Comparison of ENCODE assay signal across 8 mouse cellular contexts in the genomic region with DNA sequence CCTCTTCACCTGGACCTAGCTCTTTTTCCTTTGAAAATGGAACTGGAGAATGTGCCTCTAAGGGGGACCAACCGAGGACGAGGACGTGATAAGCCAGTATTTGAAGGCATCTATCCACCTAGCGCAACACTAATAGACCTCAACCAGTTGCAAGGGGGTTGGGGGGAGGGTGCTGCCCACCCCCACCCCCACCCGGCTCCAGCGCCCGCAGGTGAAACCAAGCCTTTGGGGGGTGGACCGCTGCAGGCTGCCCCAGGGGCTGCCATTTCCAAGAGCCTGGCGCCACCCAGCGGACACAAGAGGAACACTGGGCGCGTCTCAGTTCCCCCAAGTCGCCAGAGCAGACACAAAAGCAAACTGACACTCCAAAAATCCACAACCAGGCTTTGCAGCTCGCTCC. TPM values are rescaled to one million over a fixed set of nuclear protein-coding genes. Genes with fewer than 3 reads are reported as not detected.
A peak's percentile ranks its signal among the peaks of the same experiment; 100 is the strongest.
DNase-seq lines count a peak whose midpoint lies in the region; ATAC-seq and TF ChIP-seq lines count a peak whose summit lies in the region.

No protein-coding gene starts in this region.

- no peak overlapping the region for H3K9ac ChIP-seq in liver, adult 2 months (ENCODE audit: low read depth, low read length)
- H3K9ac ChIP-seq in midbrain, embryonic 16.5 days (ENCODE audit: low read depth, low read length): no peak overlapping the region

- H3K4me1 ChIP-seq in liver, adult 2 months (ENCODE audit: control insufficient read depth, insufficient read depth, low read length): peaks cover 6% of the 10 kb centered on the region; the same call in 1 of the 2 replicates
- peaks cover 4% of the 10 kb centered on the region; the same call in 1 of the 2 replicates for H3K4me1 ChIP-seq in midbrain, embryonic 16.5 days (ENCODE audit: control insufficient read depth, insufficient read depth, low read length)

- no peaks in the 10 kb centered on the region for H3K79me2 ChIP-seq in liver, adult 2 months (ENCODE audit: control insufficient read depth, insufficient read depth, low read length)

- H3K27ac ChIP-seq in left cerebral cortex, adult 2 months: peak overlapping the region; percentile 55
- no peak overlapping the region for H3K27ac ChIP-seq in liver, adult 2 months (replicated peaks; ENCODE audit: insufficient read depth, low read depth, low read length)
- H3K27ac ChIP-seq in midbrain, embryonic 16.5 days (ENCODE audit: low read length): no peak overlapping the region

- TF ChIP-seq POLR2A in liver, adult 2 months (IDR thresholded peaks at IDR 0.05; ENCODE audit: extremely low read depth, insufficient read depth, low read length): no peak

- TF ChIP-seq CTCF in left cerebral cortex, adult 2 months (IDR thresholded peaks at IDR 0.05): peak; percentile 94
- peak; percentile 83 for TF ChIP-seq CTCF in liver, adult 2 months (IDR thresholded peaks at IDR 0.05; ENCODE audit: low read depth, low read length)

- H3K4me3 ChIP-seq in left cerebral cortex, adult 2 months: peak overlapping the region; percentile 36
- H3K4me3 ChIP-seq in liver, adult 2 months (ENCODE audit: insufficient read depth, low read depth, low read length): peak overlapping the region; percentile 49; the same call in 1 of the 2 replicates
- H3K4me3 ChIP-seq in midbrain, embryonic 16.5 days (ENCODE audit: low read depth, low read length): peak overlapping the region; percentile 32

- peak overlapping the region; percentile 59 for H3K4me2 ChIP-seq in midbrain, embryonic 16.5 days (ENCODE audit: low read length)

- peaks cover 16% of the 10 kb centered on the region for H3K27me3 ChIP-seq in liver, adult 2 months (ENCODE audit: control insufficient read depth, insufficient read depth, low read length)
- H3K27me3 ChIP-seq in midbrain, embryonic 16.5 days (ENCODE audit: control insufficient read depth, insufficient read depth, low read depth, low read length): peaks cover 69% of the 10 kb centered on the region

- intact Hi-C loops in left cerebral cortex, adult 2 months (cut with DNase I): loop anchor here (1.0 to 5.0 kb wide), 6 partner anchors 60 to 731 kb away; a partner anchor contains a TSS

- ATAC-seq in midbrain, embryonic 16.5 days: peak; percentile 51; the same call in 1 of the 2 replicates

- under 1% methylated on average over 14 of the region's 14 CpGs for WGBS in liver, adult 2 months
- WGBS in midbrain, embryonic 16.5 days: under 1% methylated on average over 13 of the region's 14 CpGs

- H3K36me3 ChIP-seq in liver, adult 2 months (ENCODE audit: control insufficient read depth, insufficient read depth, low read length): no peaks in the 10 kb centered on the region
- H3K36me3 ChIP-seq in midbrain, embryonic 16.5 days (ENCODE audit: control insufficient read depth, insufficient read depth, low read length): no peaks in the 10 kb centered on the region

- H3K9me3 ChIP-seq in midbrain, embryonic 16.5 days (replicated peaks; ENCODE audit: control insufficient read depth, low read length, poor library complexity, severe bottlenecking): 0 out of 2 replicates have a peak, but pooled peaks cover 2% of the 10 kb centered on the region

- peak; percentile 68 to 78 for DNase-seq in left cerebral cortex, adult 2 months (ENCODE audit: extremely low spot score in 1 of 2, low spot score in 2 of 2)
- no peak for DNase-seq in left cerebral cortex, adult 8-10 months (ENCODE audit: low spot score in 2 of 2)
- DNase-seq in cerebellum, postnatal 14 days: peak; percentile 84 to 86
- peak; percentile 11 for DNase-seq in gastrocnemius, postnatal 25 days
- DNase-seq in kidney, adult 8-10 months: peak; percentile 19 to 49
- peak; percentile 8 for DNase-seq in liver, adult 2 months (ENCODE audit: extremely low read depth, low read depth, low spot score)
- DNase-seq in thymus, postnatal 14 days: peak; percentile 35

RNA-seq across cellular contexts. Expression of a gene that starts 7.2 kb away (rescaled TPM):
- 1 to 10 TPM; 4.6 to 4.9 TPM for total RNA-seq in left cerebral cortex, adult 2 months (2021)
- total RNA-seq in left cerebral cortex, adult 8-10 months (2022): 1 to 10 TPM; 3.7 to 5.1 (median 4.6) TPM
- total RNA-seq in gastrocnemius, postnatal 25 days (2021): not detected
- not detected in 2 replicates for total RNA-seq in liver, adult 2 months (2014; rRNA removed)
- polyA plus RNA-seq in liver, adult 2 months (2012; rRNA removed): 0.04 TPM in 1 of 2 replicates, not detected in the other
- 4.1 and 4.6 TPM in 2 replicates for polyA plus RNA-seq in midbrain, embryonic 16.5 days (2015; fragmentation: Nextera tagmentation; extraction: Ambion mirVana)

RNA-seq across cellular contexts. Expression of a gene that starts 59.3 kb away (rescaled TPM):
- under 1 TPM; 0.38 to 0.49 TPM for total RNA-seq in left cerebral cortex, adult 2 months (2021)
- total RNA-seq in left cerebral cortex, adult 8-10 months (2022): under 1 TPM; 0.28 to 0.40 (median 0.35) TPM
- total RNA-seq in gastrocnemius, postnatal 25 days (2021): not detected
- total RNA-seq in liver, adult 2 months (2014; rRNA removed): 0.46 and 0.60 TPM in 2 replicates
- 0.21 and 0.25 TPM in 2 replicates for polyA plus RNA-seq in liver, adult 2 months (2012; rRNA removed)
- not detected in 2 replicates for polyA plus RNA-seq in midbrain, embryonic 16.5 days (2015; fragmentation: Nextera tagmentation; extraction: Ambion mirVana)

Comparison
In these comparisons a context has a peak if more than half of its experiments do, and no peak if none do; other contexts are left out.
1. DNase-seq: peak in left cerebral cortex, adult 2 months (2 of 2), cerebellum, postnatal 14 days (2 of 2), gastrocnemius, postnatal 25 days (single experiment), kidney, adult 8-10 months (2 of 2), liver, adult 2 months (single experiment) and thymus, postnatal 14 days (single experiment); none in left cerebral cortex, adult 8-10 months (0 of 2).
2. Peak in every context shown above with its lines, with median percentiles within 50 percentile points of each other: H3K4me3 ChIP-seq.